Mouse (Mus musculus) spleen, adult 12 weeks (tissue): Measurements from ENCODE around the gene Abca2.
A peak's percentile ranks its signal among the peaks of the same experiment; 100 is the strongest.
"Not testable (repeated sequence)": the region's sequence is repeated elsewhere in the genome, so short reads cannot be mapped to it uniquely, and the experiment has no call there.

Experiments used
- DNase-seq: peaks from one replicate; pipeline ENCODE4 v3.0.0; 2022; ENCODE audit warnings: low spot score

The Abca2 gene

GRCm38 (mm10) chr2:25428442-25429236 is at the start of gene Abca2:
TSS of gene Abca2 (plus strand) at chr2:25428703.
- DNase-seq: peak; percentile 81

DNA sequence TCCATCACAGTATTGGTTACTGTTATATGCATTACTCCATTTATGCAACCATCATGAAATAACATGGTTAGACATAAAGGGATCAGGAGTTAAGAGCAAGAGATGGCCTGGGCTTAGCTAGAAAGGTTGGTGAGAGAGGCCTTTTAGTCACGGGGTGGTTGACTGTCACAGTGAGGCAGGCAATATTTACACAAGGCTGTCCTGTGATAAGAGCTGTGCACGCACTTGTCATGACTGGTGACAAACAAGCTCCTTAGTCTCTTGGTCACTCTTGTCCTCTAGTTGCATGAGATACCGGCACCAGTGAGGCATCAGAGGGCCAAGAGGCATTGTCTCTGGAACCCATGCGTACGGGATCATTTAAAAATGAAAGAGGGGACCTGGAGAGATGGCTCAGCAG is 44.0 kb upstream of the Abca2 start:
- DNase-seq: no peak

- no peak for DNase-seq
These were observed 37.2 kb upstream of the Abca2 start for GRCm38 (mm10) chr2:25391266-25391665.

DNA sequence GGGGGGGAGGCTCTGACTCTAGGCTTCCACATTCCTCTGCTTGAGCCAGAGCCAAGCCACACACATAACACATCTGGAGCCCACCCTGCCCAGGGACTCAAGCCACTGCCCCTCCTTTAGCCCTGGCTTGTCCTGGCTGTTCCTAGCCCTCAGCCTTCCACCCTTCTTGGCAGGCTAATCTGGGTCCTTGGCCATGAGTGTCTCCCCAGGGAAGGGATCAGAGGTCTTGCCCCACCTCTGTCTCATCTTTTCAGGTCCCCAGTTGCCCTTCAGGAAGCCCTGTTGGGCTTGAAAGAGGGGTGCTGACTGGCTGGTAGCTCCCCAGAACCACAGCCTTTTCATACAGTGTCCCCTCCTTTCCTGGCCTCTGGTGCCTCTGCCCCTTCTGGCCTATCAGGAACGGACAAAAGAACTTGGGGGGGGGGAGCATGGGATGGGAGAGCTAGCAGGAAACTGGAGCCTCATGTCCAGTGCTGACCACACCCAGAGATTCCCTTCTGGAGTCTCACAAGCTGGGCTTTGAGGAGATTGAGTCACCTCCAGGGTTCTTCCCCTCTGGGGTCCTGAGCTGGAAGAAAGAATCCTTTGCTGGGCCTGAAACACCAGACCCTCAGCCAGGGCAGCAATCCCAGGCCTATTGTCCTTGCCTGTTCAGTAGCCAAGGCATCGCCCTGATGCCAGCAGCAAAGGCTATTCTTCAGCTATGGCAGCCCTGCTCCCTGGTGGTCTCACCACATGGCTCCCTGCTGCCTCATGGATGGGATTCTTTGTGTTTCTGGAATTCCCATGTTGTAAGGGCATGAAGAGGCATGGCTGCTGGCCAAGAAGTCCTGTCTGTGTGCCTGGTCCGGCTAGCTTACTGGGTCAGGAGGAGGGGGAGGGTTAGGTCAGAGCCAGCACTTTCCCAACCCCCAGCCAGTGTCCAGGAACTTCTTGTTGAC is 34.0 kb upstream of the Abca2 start:
- DNase-seq: no peak

- DNase-seq: no peak
These were observed 32.5 kb upstream of the Abca2 start, which contains the start of gene Entpd2 for GRCm38 (mm10) chr2:25395721-25396596. TSS of gene Entpd2 (plus strand) at chr2:25395874.

DNA sequence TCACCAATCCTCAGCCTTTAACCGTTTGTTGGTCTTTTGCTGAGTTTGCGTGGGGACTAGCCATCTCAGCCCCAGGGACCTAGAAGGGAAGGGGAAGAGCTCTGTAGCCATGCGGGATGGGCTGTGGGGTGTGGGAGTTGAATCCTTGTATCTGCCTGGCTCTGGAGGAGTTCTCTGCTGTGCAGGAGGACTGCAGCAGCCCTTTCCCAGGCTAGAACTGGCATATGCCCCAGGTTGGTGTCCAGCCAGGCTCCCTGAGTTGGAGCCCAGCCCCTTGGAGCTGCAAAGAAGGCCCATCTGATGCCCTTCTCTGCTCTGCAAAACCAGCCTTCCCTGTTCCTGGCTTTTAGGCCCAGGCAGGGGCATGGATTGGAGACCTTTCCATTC is 31.9 kb upstream of the Abca2 start:
- DNase-seq: no peak

- DNase-seq: no peak
These were observed 31.5 kb upstream of the Abca2 start for GRCm38 (mm10) chr2:25397010-25397409.

- no peak for DNase-seq
These were observed 30.4 kb upstream of the Abca2 start for GRCm38 (mm10) chr2:25398065-25398464.

- no peak for DNase-seq
These were observed 29.5 kb upstream of the Abca2 start, which contains the start of gene Npdc1 for GRCm38 (mm10) chr2:25399051-25399450. TSS of gene Npdc1 (plus strand) at chr2:25399351.

DNA sequence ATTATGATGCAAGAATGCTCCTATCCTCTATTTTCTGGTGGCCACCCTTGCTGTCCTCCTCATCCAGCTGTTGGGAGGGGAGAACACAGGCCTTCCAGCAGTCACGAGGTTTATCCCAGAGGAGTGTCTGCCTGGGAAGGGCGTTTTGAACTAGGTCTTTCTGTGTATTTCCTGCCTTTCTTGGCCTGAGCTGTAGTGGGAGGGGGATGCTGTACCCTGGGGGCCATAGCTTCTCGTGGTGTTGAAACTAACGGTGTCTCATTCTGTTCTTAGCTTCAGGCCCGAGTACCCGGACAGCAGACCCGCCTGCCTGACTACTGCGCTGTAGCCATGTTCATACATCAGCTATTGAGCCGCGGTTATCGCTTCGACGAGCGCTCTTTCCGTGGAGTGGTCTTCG is 28.2 kb upstream of the Abca2 start:
- DNase-seq: no peak

DNA sequence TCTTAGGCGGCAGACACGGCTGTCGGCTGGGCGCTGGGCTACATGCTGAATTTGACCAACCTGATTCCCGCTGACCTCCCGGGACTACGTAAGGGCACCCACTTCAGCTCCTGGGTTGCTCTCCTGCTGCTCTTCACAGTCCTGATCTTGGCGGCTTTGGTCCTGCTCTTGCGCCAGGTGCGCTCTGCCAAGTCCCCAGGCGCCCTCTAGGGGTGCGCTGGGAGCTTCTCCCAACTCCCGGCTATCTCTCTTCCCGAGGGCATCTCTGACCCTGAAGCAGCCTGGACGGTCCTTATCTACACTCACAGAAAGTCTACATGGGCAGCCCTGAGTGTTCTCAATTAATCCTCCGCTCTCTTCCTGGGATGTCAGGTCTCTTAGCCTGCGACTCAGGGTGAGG is 27.7 kb upstream of the Abca2 start:
- DNase-seq: no peak

DNA sequence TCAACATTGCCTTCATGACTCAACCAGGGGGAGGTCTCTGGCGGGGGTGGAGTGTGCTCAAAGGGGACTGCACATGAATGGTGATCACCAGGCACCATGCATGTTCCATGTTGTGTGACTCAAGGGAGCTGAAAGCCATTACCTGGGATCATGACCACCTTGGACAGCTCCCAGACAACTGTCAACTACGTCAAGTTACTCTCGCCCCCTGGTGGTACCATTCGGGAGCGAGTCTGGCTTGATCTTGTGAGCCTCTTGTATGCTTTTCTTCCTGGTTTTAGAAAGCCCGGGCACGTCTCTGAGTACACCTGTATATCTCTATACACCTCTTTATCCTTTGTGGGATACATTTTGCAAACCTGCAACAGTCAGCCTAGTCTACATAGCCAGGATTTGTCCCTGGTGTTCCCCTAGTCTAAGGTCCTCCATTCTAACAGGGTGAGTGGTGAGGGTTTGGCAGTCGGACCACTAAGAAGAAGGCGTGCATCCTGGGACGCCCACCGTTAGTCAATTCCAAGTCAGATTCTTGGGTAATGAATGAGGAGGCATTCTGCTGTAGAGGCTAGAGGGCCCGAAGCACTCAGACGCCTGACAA is 26.0 kb upstream of the Abca2 start:
- DNase-seq: peak; percentile 64

DNA sequence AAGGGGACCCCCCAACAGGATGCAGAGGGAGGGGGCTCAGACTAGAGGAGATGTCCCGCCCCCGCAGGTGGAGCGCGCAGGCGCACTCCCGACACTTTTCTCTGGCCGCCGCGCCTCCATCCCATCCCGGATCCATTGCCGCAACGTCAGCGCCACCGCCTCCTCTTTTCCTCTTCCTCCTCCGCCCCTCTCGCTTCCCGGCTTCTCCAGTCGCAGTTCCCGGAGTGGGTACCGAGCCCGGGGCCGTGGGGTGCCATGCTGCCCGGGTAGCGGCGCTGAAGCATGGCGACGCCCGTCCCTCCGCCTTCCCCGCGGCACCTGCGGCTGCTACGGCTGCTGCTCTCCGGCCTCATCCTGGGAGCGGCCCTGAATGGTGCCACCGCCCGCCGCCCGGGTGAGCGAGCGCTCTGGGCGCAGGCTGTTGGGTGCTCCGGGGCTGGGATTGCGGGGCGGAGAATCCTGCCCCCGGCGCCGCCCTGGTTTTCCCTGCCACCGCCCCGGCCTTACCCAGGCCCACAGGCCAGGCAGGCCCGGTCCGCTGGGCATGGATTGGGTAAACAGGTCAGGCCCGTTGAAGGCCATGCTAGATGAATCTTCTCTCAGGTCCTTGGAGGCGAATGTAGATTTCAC is 25.4 kb upstream of the Abca2 start:
- DNase-seq: no peak

DNA sequence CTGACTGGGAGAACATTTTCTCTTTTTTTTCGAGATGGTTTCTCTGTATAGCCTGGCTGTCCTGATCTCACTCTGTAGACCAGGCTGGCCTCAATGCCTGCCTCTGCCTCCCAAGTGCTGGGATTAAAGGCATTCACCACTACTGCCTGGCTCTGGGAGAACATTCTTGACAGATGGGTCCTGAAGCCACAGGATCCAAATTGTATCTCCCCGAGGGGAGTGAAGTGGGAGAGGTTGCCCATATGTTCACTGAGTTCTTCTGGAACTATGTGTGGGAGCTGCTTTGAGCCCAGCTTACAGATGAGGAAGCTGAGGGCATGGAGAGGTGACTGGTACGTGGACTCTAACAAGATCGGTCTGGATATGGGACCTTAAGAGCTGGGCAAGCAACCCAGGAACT is 24.5 kb upstream of the Abca2 start:
- DNase-seq: no peak

- DNase-seq: no peak
These were observed 19.6 kb upstream of the Abca2 start for GRCm38 (mm10) chr2:25408908-25409307.

DNA sequence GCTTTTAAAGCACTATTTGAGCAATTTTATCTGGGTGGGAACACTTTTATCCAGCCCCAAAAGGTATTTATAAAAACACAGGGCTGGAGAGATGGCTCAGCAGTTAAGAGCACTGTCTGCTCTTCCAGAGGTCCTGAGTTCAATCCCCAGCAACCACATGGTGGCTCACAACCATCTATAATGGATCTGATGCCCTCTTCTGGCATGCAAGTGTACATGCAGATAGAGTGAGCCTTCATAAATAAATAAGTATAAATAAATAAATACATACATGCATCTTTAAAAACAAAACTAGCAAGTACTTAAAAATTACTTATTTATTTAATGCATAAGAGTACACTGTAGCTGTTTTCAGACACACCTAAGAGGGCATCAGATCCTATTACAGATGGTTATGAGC is 15.1 kb upstream of the Abca2 start:
- DNase-seq: not testable (repeated sequence)

- no peak for DNase-seq
These were observed 11.1 kb upstream of the Abca2 start for GRCm38 (mm10) chr2:25417426-25417825.

GRCm38 (mm10) chr2:25421896-25422295 is 6.6 kb upstream of the Abca2 start:
- DNase-seq: no peak

DNA sequence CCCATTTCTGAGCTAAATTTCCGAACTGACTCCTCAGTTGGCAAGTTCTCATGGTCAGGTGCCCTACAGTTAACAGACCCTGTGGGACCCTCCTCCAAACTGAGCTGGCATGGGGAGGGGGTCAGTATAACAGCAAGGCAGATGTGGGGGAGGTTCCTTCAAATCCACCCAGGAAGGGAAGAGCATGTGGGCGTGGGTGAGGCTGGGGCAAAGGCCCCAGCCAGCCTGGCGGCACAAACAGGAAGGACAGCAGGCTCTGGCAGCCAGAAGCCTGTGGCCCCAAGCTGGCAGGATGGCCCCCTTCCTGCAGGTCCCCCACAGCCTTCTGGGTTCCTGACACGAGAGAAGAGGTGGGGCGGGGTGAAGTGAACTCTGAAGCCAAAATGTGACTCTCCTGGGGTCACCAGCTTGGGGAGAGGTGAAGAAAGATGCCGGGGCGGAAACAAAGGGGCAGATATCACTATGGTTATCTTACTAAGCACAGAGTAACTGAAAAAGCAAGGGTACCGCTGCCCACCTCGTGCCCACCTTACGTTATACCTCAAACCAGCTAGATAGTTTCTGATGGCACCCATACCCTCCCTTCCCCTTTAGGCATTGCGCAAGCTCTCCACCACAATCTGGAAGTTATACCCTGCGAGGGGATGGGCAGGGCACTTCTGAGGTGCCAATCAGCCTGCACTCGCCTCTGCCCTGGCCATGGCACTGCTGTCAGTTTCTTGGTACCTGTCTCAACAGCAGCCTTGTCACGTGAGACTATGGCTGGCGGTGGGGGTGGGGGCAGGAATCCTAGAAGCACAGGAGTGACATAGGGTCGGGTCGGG is 5.7 kb upstream of the Abca2 start, which contains the start of gene Fut7:
Gene Fut7, plus strand, starts transcription at position 681 of the 824 bp plus-strand sequence.
- DNase-seq: no peak

DNA sequence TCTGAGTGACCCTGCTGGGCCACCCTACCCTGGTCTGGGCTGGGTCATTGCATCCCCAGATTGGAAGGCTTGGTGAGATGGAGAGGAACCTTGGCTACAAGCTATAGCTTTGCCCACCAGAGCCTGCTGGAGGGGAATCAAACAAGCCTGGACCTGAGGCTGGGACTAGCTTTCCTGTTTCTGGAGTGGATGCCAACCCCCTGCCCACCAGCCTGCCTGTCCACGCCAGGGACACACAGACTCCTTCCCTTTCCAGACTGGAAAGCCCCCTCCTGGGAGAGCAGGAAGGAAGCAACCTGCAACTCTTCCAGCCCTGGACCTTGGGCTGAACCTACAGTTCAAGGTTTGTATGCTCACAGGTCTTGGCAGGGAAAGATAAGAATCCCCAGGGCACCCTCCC is 4.9 kb upstream of the Abca2 start:
- DNase-seq: no peak
